Mouse (Mus musculus): ENCODE results near the gene Suclg2. TPM values are rescaled to one million over a fixed set of nuclear protein-coding genes. Genes with fewer than 3 reads are reported as not detected.

Suclg2 gene
- total RNA-seq (2014; rRNA removed; ENCODE audit: low replicate concordance) (79.5 and 80.0 TPM in 2 replicates), polyA plus RNA-seq (2015; fragmentation: Nextera tagmentation; extraction: Ambion mirVana) (103 and 105 TPM in 2 replicates)

GRCm38 (mm10) chr6:95718031-95718968, at the start of gene Suclg2:
Gene Suclg2, minus strand, starts transcription at chr6:95718800.
- TF ChIP-seq CTCF (IDR thresholded peaks at IDR 0.05; ENCODE audit: low read depth) (peak; percentile 11; the same call in 1 of the 2 replicates), EP300 (IDR thresholded peaks at IDR 0.05; ENCODE audit: low read depth) (no peak)
- Histone ChIP-seq H3K9me3 (replicated peaks; ENCODE audit: control insufficient read depth, low read length) (no peaks in the 10 kb centered on the region), H3K4me2 (ENCODE audit: low read depth, low read length) (peak within 1 kb of the TSS; percentile 89), H3K4me1 (ENCODE audit: control insufficient read depth, insufficient read depth) (peaks cover 7% of the 10 kb centered on the region), H3K36me3 (replicated peaks; ENCODE audit: control insufficient read depth, insufficient read depth, low read length) (no peaks in the 10 kb centered on the region), H3K9ac (replicated peaks; ENCODE audit: low read depth, low read length) (peak within 1 kb of the TSS; percentile 87), H3K27me3 (ENCODE audit: control insufficient read depth, insufficient read depth, low read length) (no peaks in the 10 kb centered on the region), H3K4me3 (ENCODE audit: low read depth, low read length) (peak within 1 kb of the TSS; percentile 91), H3K27ac (ENCODE audit: low read depth) (peak within 1 kb of the TSS; percentile 78)
- WGBS, result under 1% methylated on average over 60 of the region's 74 CpGs
- DNase-seq (ENCODE audit: low spot score), result peak; percentile 88
- peak; percentile 96 for ATAC-seq (ENCODE audit: insufficient read depth, low read depth)

GRCm38 (mm10) chr6:95766566-95766965, 48.0 kb upstream of the Suclg2 start:
- ATAC-seq (ENCODE audit: insufficient read depth, low read depth), result no peak
- Histone ChIP-seq H3K4me3 (ENCODE audit: low read depth, low read length) (no peak overlapping the region), H3K4me1 (ENCODE audit: control insufficient read depth, insufficient read depth) (no peaks in the 10 kb centered on the region), H3K4me2 (ENCODE audit: low read depth, low read length) (no peak overlapping the region), H3K27me3 (ENCODE audit: control insufficient read depth, insufficient read depth, low read length) (no peaks in the 10 kb centered on the region), H3K36me3 (replicated peaks; ENCODE audit: control insufficient read depth, insufficient read depth, low read length) (no peaks in the 10 kb centered on the region), H3K9me3 (replicated peaks; ENCODE audit: control insufficient read depth, low read length) (no peaks in the 10 kb centered on the region), H3K9ac (replicated peaks; ENCODE audit: low read depth, low read length) (no peak overlapping the region), H3K27ac (ENCODE audit: low read depth) (no peak overlapping the region)
- WGBS, result 57% methylated on average over 4 of the region's 4 CpGs
- DNase-seq (ENCODE audit: low spot score), result no peak
- TF ChIP-seq CTCF (IDR thresholded peaks at IDR 0.05; ENCODE audit: low read depth) (no peak), EP300 (IDR thresholded peaks at IDR 0.05; ENCODE audit: low read depth) (no peak)

- Histone ChIP-seq H3K4me3 (ENCODE audit: low read depth, low read length) (no peak overlapping the region), H3K9ac (replicated peaks; ENCODE audit: low read depth, low read length) (no peak overlapping the region), H3K27ac (ENCODE audit: low read depth) (no peak overlapping the region), H3K4me1 (ENCODE audit: control insufficient read depth, insufficient read depth) (no peaks in the 10 kb centered on the region), H3K27me3 (ENCODE audit: control insufficient read depth, insufficient read depth, low read length) (no peaks in the 10 kb centered on the region), H3K36me3 (replicated peaks; ENCODE audit: control insufficient read depth, insufficient read depth, low read length) (no peaks in the 10 kb centered on the region), H3K4me2 (ENCODE audit: low read depth, low read length) (no peak overlapping the region), H3K9me3 (replicated peaks; ENCODE audit: control insufficient read depth, low read length) (no peaks in the 10 kb centered on the region)
- TF ChIP-seq EP300 (IDR thresholded peaks at IDR 0.05; ENCODE audit: low read depth), result no peak
- no peak for TF ChIP-seq CTCF (IDR thresholded peaks at IDR 0.05; ENCODE audit: low read depth)
- no peak for ATAC-seq (ENCODE audit: insufficient read depth, low read depth)
- no peak for DNase-seq (ENCODE audit: low spot score)
- 73% methylated on average over 10 of the region's 10 CpGs for WGBS
Observed at GRCm38 (mm10) chr6:95759558-95760172, 41.1 kb upstream of the Suclg2 start.

DNA sequence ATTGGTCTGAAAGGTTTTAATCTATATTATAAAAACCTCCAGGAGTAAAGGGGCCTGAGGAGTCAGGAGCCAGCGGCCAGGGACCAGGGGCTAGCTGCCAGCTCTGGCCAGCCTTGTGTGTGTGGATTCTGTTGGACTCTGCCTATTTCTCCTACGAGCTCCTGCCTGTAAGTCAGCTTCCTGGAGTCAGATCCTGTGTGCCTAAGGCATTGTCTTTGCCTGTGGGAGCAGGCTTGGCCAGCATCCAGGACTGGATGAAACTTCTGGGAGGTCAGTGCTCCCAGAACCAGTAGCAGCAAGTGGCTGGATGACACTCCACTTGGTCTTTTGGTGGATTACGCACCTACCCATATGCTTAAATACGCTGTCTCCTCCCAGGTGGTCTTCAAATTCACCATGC, 23.8 kb upstream of the Suclg2 start:
- H3K27me3 ChIP-seq (ENCODE audit: control insufficient read depth, insufficient read depth, low read length), result no peaks in the 10 kb centered on the region

GRCm38 (mm10) chr6:95731570-95732367, 13.2 kb upstream of the Suclg2 start:
- no peak for TF ChIP-seq EP300 (IDR thresholded peaks at IDR 0.05; ENCODE audit: low read depth)
- H3K27me3 ChIP-seq (ENCODE audit: control insufficient read depth, insufficient read depth, low read length), result no peaks in the 10 kb centered on the region
- WGBS, result 58% methylated on average over 11 of the region's 11 CpGs
- H3K27ac ChIP-seq (ENCODE audit: low read depth), result no peak overlapping the region
- no peak overlapping the region for H3K4me2 ChIP-seq (ENCODE audit: low read depth, low read length)
- no peaks in the 10 kb centered on the region for H3K9me3 ChIP-seq (replicated peaks; ENCODE audit: control insufficient read depth, low read length)
- no peak for DNase-seq (ENCODE audit: low spot score)
- no peak overlapping the region for H3K9ac ChIP-seq (replicated peaks; ENCODE audit: low read depth, low read length)
- no peak overlapping the region for H3K4me3 ChIP-seq (ENCODE audit: low read depth, low read length)
- ATAC-seq (ENCODE audit: insufficient read depth, low read depth), result no peak
- no peaks in the 10 kb centered on the region for H3K4me1 ChIP-seq (ENCODE audit: control insufficient read depth, insufficient read depth)
- no peaks in the 10 kb centered on the region for H3K36me3 ChIP-seq (replicated peaks; ENCODE audit: control insufficient read depth, insufficient read depth, low read length)

More for the DNA sequence above, 23.8 kb upstream of the Suclg2 start:
- ATAC-seq (ENCODE audit: insufficient read depth, low read depth), result no peak
- no peaks in the 10 kb centered on the region for H3K4me1 ChIP-seq (ENCODE audit: control insufficient read depth, insufficient read depth)
- no peak for TF ChIP-seq CTCF (IDR thresholded peaks at IDR 0.05; ENCODE audit: low read depth)
- TF ChIP-seq EP300 (IDR thresholded peaks at IDR 0.05; ENCODE audit: low read depth), result no peak
- no peaks in the 10 kb centered on the region for H3K36me3 ChIP-seq (replicated peaks; ENCODE audit: control insufficient read depth, insufficient read depth, low read length)
- no peaks in the 10 kb centered on the region for H3K9me3 ChIP-seq (replicated peaks; ENCODE audit: control insufficient read depth, low read length)
- no peak overlapping the region for H3K4me3 ChIP-seq (ENCODE audit: low read depth, low read length)
- no peak overlapping the region for H3K27ac ChIP-seq (ENCODE audit: low read depth)
- 62% methylated on average over 4 of the region's 4 CpGs for WGBS
- H3K9ac ChIP-seq (replicated peaks; ENCODE audit: low read depth, low read length), result no peak overlapping the region
- peak; percentile 30 for DNase-seq (ENCODE audit: low spot score)
- H3K4me2 ChIP-seq (ENCODE audit: low read depth, low read length), result no peak overlapping the region

Measured in heart, postnatal 0 days (tissue).